Mouse (Mus musculus) thymus, adult 2 months (tissue): Measurements from ENCODE around the gene Fhad1.

Experiments used
- CTCF ChIP-seq: fragments of 200-500 bp; IDR thresholded peaks from 2 replicates; pipeline ENCODE4 v1.5.1; 2012; ENCODE audit warnings: mild to moderate bottlenecking, control low read depth, low read length, moderate library complexity, borderline replicate concordance; ENCODE audit not compliant: control insufficient read depth, poor library complexity, insufficient read depth; ENCODE audit errors: extremely low read depth
- POLR2A ChIP-seq: fragments of 200-500 bp; IDR thresholded peaks from 2 replicates; pipeline ENCODE4 v1.6.1; 2012; ENCODE audit warnings: mild to moderate bottlenecking, low read length, control low read depth, moderate library complexity; ENCODE audit not compliant: control insufficient read depth, poor library complexity, insufficient read depth; ENCODE audit errors: extremely low read depth

GRCm38 (mm10) chr4:141981475-141981874 is 33.4 kb downstream of the Fhad1 start:
- no peak for TF ChIP-seq POLR2A
- no peak for TF ChIP-seq CTCF
